In genomic region chr5:71502058-71502678, GRCm38 (mm10) we compare ENCODE assay signal across 8 mouse cellular contexts. TPM values are rescaled to one million over a fixed set of nuclear protein-coding genes. Genes with fewer than 3 reads are reported as not detected.
DNase-seq lines count a peak whose midpoint lies in the region; ATAC-seq and TF ChIP-seq lines count a peak whose summit lies in the region.

No protein-coding gene starts in this region.

- no peak overlapping the region for H3K4me2 ChIP-seq in heart, embryonic 12.5 days

- no peak for ATAC-seq in heart, embryonic 12.5 days (ENCODE audit: insufficient number of reproducible peaks, low FRiP score)
- ATAC-seq in granulocyte monocyte progenitor cell, adult 5-6 weeks (replicated peaks; ENCODE audit: poor library complexity, severe bottlenecking), result peak; percentile 65

- H3K36me3 ChIP-seq in heart, embryonic 12.5 days, result no peaks in the 10 kb centered on the region

- no peaks in the 10 kb centered on the region for H3K9me3 ChIP-seq in heart, embryonic 12.5 days (replicated peaks)

- TF ChIP-seq CTCF in cortical plate, adult 2 months (IDR thresholded peaks at IDR 0.05; ENCODE audit: extremely low read depth, insufficient read depth, low read length), result peak; percentile 18; the same call in 1 of the 2 replicates

- H3K9ac ChIP-seq in heart, embryonic 12.5 days, result no peak overlapping the region

- DNase-seq in heart, adult 8-10 months (ENCODE audit: low spot score), result peak; percentile 8
- peak; percentile 48 for DNase-seq in R1 (ENCODE audit: low read depth, low spot score)
- peak; percentile 57 to 83 for DNase-seq in layer of hippocampus, adult 8-10 months (ENCODE audit: low spot score in 2 of 2)
- DNase-seq in lung, postnatal 36 days, result peak; percentile 55
- peak; percentile 44 to 50 for DNase-seq in right cerebral cortex, postnatal 36 days (ENCODE audit: low spot score in 2 of 2)

- no peak for TF ChIP-seq POLR2A in cortical plate, adult 2 months (IDR thresholded peaks at IDR 0.05; ENCODE audit: extremely low read depth, insufficient read depth, low read length)

- no peak overlapping the region for H3K4me3 ChIP-seq in heart, embryonic 12.5 days
- no peak overlapping the region for H3K4me3 ChIP-seq in cortical plate, adult 2 months (ENCODE audit: insufficient read depth, low read length)

- H3K27ac ChIP-seq in heart, embryonic 12.5 days (ENCODE audit: poor library complexity, severe bottlenecking), result no peak overlapping the region
- H3K27ac ChIP-seq in cortical plate, adult 2 months (ENCODE audit: insufficient read depth, low read length), result no peak overlapping the region

- no peaks in the 10 kb centered on the region for H3K27me3 ChIP-seq in heart, embryonic 12.5 days (replicated peaks)

- H3K4me1 ChIP-seq in heart, embryonic 12.5 days (replicated peaks), result no peaks in the 10 kb centered on the region
- H3K4me1 ChIP-seq in cortical plate, adult 2 months (ENCODE audit: control insufficient read depth, insufficient read depth, low read length), result no peaks in the 10 kb centered on the region

- 18% methylated on average over 6 of the region's 6 CpGs for WGBS in heart, embryonic 12.5 days

RNA-seq across cellular contexts. Expression of gene Cox7b2, which starts 45.8 kb away (rescaled TPM):
- total RNA-seq in heart, adult 8-10 months (2022), result not detected
- polyA plus RNA-seq in heart, embryonic 12.5 days (2016; fragmentation: Nextera tagmentation; extraction: Ambion mirVana), result 0.34 and 0.39 TPM in 2 replicates
- 0.42 and 0.72 TPM in 2 replicates for polyA plus RNA-seq in cortical plate, adult 2 months (2012; rRNA removed)
- not detected in 2 replicates for total RNA-seq in granulocyte monocyte progenitor cell, adult 5-6 weeks (2014; fragmentation: Nextera tagmentation)
- total RNA-seq in granulocyte monocyte progenitor cell, adult 5-6 weeks (2017), result not detected in 2 replicates
- total RNA-seq in layer of hippocampus, adult 8-10 months (2022), result under 1 TPM in 1 of 4 experiments, not detected in 3; 0.98 TPM

Comparison
In these comparisons a context has a peak if more than half of its experiments do, and no peak if none do; other contexts are left out.
1. DNase-seq: peak in every context shown above with its lines; median percentile 70 in layer of hippocampus, adult 8-10 months; 55 in lung, postnatal 36 days; 48 in R1; 47 in right cerebral cortex, postnatal 36 days; 8 in heart, adult 8-10 months.